Mouse (Mus musculus) midbrain, embryonic 14.5 days (tissue): Measurements from ENCODE around the gene Wscd2. TPM values are rescaled to one million over a fixed set of nuclear protein-coding genes. Genes with fewer than 3 reads are reported as not detected.

Experiments used
- ATAC-seq: fragments of 200-750 bp; cut with Nextera tagmentation; 2 replicates; pipeline ENCODE4 v1.8.0; 2017; ENCODE audit warnings: moderate number of reproducible peaks, moderate library complexity; ENCODE audit not compliant: low FRiP score, low TSS enrichment
- DNase-seq: peaks from one replicate; pipeline ENCODE4 v3.0.0-alpha.2; 2015
- H3K27ac ChIP-seq: fragments of 300-500 bp; sonication (generic); replicated peaks from 2 replicates; pipeline ENCODE4 v1.5.1; 2014; ENCODE audit warnings: mild to moderate bottlenecking, low read depth, low read length, moderate library complexity
- H3K27me3 ChIP-seq: fragments of 300-500 bp; sonication (generic); 2 replicates; pipeline ENCODE4 v1.6.1; 2014; ENCODE audit warnings: low read length, control low read depth, mixed read lengths; ENCODE audit not compliant: control insufficient read depth, insufficient read depth
- H3K36me3 ChIP-seq: fragments of 300-500 bp; sonication (generic); 2 replicates; pipeline ENCODE4 v1.6.1; 2014; ENCODE audit warnings: low read length, control low read depth; ENCODE audit not compliant: control insufficient read depth, insufficient read depth
- H3K4me1 ChIP-seq: fragments of 300-500 bp; sonication (generic); 2 replicates; pipeline ENCODE4 v1.6.1; 2014; ENCODE audit warnings: mild to moderate bottlenecking, antibody characterized with exemption, low read length, control low read depth; ENCODE audit not compliant: control insufficient read depth, insufficient read depth
- H3K4me2 ChIP-seq: fragments of 300-500 bp; sonication (generic); 2 replicates; pipeline ENCODE4 v1.6.1; 2014; ENCODE audit warnings: mild to moderate bottlenecking, low read length, moderate library complexity
- H3K4me3 ChIP-seq: fragments of 300-500 bp; sonication (generic); replicated peaks from 2 replicates; pipeline ENCODE4 v1.5.1; 2014; ENCODE audit warnings: low read depth, low read length
- H3K9ac ChIP-seq: fragments of 300-500 bp; sonication (generic); replicated peaks from 2 replicates; pipeline ENCODE4 v1.6.1; 2014; ENCODE audit warnings: mild to moderate bottlenecking, low read length, moderate library complexity
- H3K9me3 ChIP-seq: fragments of 300-500 bp; sonication (generic); 2 replicates; pipeline ENCODE4 v1.6.1; 2016; ENCODE audit warnings: low read length, control low read depth, mixed read lengths; ENCODE audit not compliant: control insufficient read depth
- WGBS: fragments of 180-500 bp; shearing (Covaris S2); extraction: QIAGEN DNeasy Blood & Tissue Kit; methylation state at CpG from one replicate; pipeline ENCODE4 v1.1.7; 2014; 5-methylcytosine and 5-hydroxymethylcytosine counted together
- polyA plus RNA-seq: library from polyadenylated mRNA; unstranded; fragments of >200 nt; fragmentation: Nextera tagmentation; extraction: Ambion mirVana; gene quantifications from 2 replicates; pipeline ENCODE4 v1.2.1, GENCODE M21; 2014

Gene Wscd2
- polyA plus RNA-seq, 1 experiment from 2014 or later, result 10.7 TPM

GRCm38 (mm10) chr5:113565101-113565854 is 75.1 kb downstream of the Wscd2 start:
- no peak overlapping the region for H3K4me3 ChIP-seq
- ATAC-seq (no peak), DNase-seq (no peak)
- H3K4me1 ChIP-seq, result no peaks in the 10 kb centered on the region
- H3K27ac ChIP-seq, result no peak overlapping the region
- 75% methylated on average over 10 of the region's 10 CpGs for WGBS
- no peaks in the 10 kb centered on the region for H3K27me3 ChIP-seq
- H3K36me3 ChIP-seq, result no peaks in the 10 kb centered on the region
- H3K9me3 ChIP-seq, result no peaks in the 10 kb centered on the region
- no peak overlapping the region for H3K4me2 ChIP-seq
- no peak overlapping the region for H3K9ac ChIP-seq

- ATAC-seq, result no peak
- 74% methylated on average over 12 of the region's 12 CpGs for WGBS
- H3K4me3 ChIP-seq, result no peak overlapping the region
Observed at GRCm38 (mm10) chr5:113565858-113566257, 75.7 kb downstream of the Wscd2 start.

GRCm38 (mm10) chr5:113570056-113570717 is 80.1 kb downstream of the Wscd2 start:
- DNase-seq (no peak), ATAC-seq (no peak)
- Histone ChIP-seq H3K27ac (no peak overlapping the region), H3K4me3 (no peak overlapping the region), H3K36me3 (no peaks in the 10 kb centered on the region), H3K9ac (no peak overlapping the region), H3K4me1 (no peaks in the 10 kb centered on the region), H3K27me3 (no peaks in the 10 kb centered on the region), H3K4me2 (no peak overlapping the region), H3K9me3 (no peaks in the 10 kb centered on the region)
- 59% methylated on average over 7 of the region's 7 CpGs for WGBS

More at GRCm38 (mm10) chr5:113565858-113566257, 75.7 kb downstream of the Wscd2 start:
- Histone ChIP-seq H3K9ac (no peak overlapping the region), H3K4me2 (no peak overlapping the region), H3K4me1 (no peaks in the 10 kb centered on the region), H3K27me3 (no peaks in the 10 kb centered on the region), H3K36me3 (no peaks in the 10 kb centered on the region), H3K9me3 (no peaks in the 10 kb centered on the region), H3K27ac (no peak overlapping the region)
- DNase-seq, result no peak

GRCm38 (mm10) chr5:113577555-113577954 is 87.4 kb downstream of the Wscd2 start:
- Histone ChIP-seq H3K4me2 (peak overlapping the region; percentile 23), H3K9ac (no peak overlapping the region), H3K36me3 (no peaks in the 10 kb centered on the region), H3K4me3 (no peak overlapping the region), H3K9me3 (no peaks in the 10 kb centered on the region), H3K4me1 (peaks cover 7% of the 10 kb centered on the region; the same call in 1 of the 2 replicates), H3K27me3 (no peaks in the 10 kb centered on the region), H3K27ac (no peak overlapping the region)
- 80% methylated on average over 7 of the region's 7 CpGs for WGBS
- peak; percentile 67 for DNase-seq
- no peak for ATAC-seq

GRCm38 (mm10) chr5:113578428-113578827 is 88.3 kb downstream of the Wscd2 start:
- Histone ChIP-seq H3K36me3 (no peaks in the 10 kb centered on the region), H3K27me3 (no peaks in the 10 kb centered on the region), H3K4me2 (no peak overlapping the region), H3K9ac (no peak overlapping the region), H3K27ac (no peak overlapping the region), H3K4me1 (peaks cover 7% of the 10 kb centered on the region; the same call in 1 of the 2 replicates), H3K4me3 (no peak overlapping the region), H3K9me3 (no peaks in the 10 kb centered on the region)
- 85% methylated on average over 6 of the region's 6 CpGs for WGBS
- DNase-seq, result no peak
- ATAC-seq, result no peak

- no peaks in the 10 kb centered on the region for H3K9me3 ChIP-seq
- no peak overlapping the region for H3K4me2 ChIP-seq
- 85% methylated on average over 4 of the region's 4 CpGs for WGBS
- ATAC-seq, result no peak
- peaks cover 7% of the 10 kb centered on the region; the same call in 1 of the 2 replicates for H3K4me1 ChIP-seq
- H3K9ac ChIP-seq, result no peak overlapping the region
- H3K36me3 ChIP-seq, result no peaks in the 10 kb centered on the region
- DNase-seq, result no peak
- 0 out of 2 replicates have a peak overlapping the region, but pooled peaks have one; percentile 37 for H3K27ac ChIP-seq
- H3K27me3 ChIP-seq, result no peaks in the 10 kb centered on the region
- H3K4me3 ChIP-seq, result no peak overlapping the region
Observed at GRCm38 (mm10) chr5:113579128-113579527, 89.0 kb downstream of the Wscd2 start.

- no peak overlapping the region for H3K9ac ChIP-seq
- no peaks in the 10 kb centered on the region for H3K27me3 ChIP-seq
- H3K9me3 ChIP-seq, result no peaks in the 10 kb centered on the region
- H3K27ac ChIP-seq, result no peak overlapping the region
- peaks cover 7% of the 10 kb centered on the region; the same call in 1 of the 2 replicates for H3K4me1 ChIP-seq
- H3K36me3 ChIP-seq, result no peaks in the 10 kb centered on the region
- ATAC-seq (no peak), DNase-seq (peak; percentile 65)
- WGBS, result 46% methylated on average over 8 of the region's 8 CpGs
- H3K4me3 ChIP-seq, result no peak overlapping the region
- no peak overlapping the region for H3K4me2 ChIP-seq
Observed at GRCm38 (mm10) chr5:113580248-113580647, 90.1 kb downstream of the Wscd2 start.

- no peaks in the 10 kb centered on the region for H3K36me3 ChIP-seq
- peaks cover 7% of the 10 kb centered on the region; the same call in 1 of the 2 replicates for H3K4me1 ChIP-seq
- no peak overlapping the region for H3K4me3 ChIP-seq
- no peak for DNase-seq
- WGBS, result 59% methylated on average over 9 of the region's 9 CpGs
- H3K9me3 ChIP-seq, result no peaks in the 10 kb centered on the region
- H3K27ac ChIP-seq, result no peak overlapping the region
- no peaks in the 10 kb centered on the region for H3K27me3 ChIP-seq
- ATAC-seq, result no peak
- no peak overlapping the region for H3K4me2 ChIP-seq
- H3K9ac ChIP-seq, result no peak overlapping the region
Observed at GRCm38 (mm10) chr5:113580801-113581200, 90.7 kb downstream of the Wscd2 start.
